Mouse (Mus musculus): Measurements from ENCODE around the gene Ptprt.

Ptprt gene

DNA sequence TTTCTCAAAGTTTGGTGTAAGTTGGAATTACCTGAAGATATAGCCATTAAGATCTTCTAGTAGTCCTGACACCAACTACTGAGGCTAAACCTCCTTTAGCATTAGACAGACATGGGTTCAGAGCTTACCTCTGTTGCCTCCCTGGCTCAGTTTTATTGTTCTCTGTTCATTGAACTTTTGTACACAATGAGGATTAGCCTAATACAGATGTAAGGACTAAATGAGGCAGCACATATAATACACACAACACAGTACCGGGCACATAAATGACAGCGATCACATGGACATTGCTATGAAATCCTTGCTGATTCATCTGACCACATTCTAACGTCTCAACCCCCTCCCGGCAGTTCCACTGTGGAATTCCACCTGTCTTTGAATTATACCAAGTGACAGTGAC lies 1003.9 kb downstream of the Ptprt start:
- DNase-seq = no peak

DNA sequence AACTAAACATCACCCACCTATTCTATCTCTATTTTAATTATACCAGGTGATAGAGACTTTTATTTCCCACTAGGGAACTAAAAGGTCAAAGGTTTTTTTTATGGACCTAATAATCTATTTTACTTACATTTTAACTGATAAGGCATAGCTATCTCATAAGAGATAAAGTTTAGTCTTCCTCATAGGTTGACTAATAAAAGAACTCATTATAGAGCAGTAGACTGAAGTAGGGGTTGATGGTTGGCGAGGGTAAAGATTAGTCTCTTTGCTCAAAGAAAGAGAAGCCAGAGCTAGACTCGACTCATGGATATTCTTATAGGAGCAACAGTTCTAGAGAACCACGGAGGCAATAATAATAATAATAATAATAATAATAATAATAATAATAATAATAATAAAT lies 1004.3 kb downstream of the Ptprt start:
- no peak for DNase-seq

DNA sequence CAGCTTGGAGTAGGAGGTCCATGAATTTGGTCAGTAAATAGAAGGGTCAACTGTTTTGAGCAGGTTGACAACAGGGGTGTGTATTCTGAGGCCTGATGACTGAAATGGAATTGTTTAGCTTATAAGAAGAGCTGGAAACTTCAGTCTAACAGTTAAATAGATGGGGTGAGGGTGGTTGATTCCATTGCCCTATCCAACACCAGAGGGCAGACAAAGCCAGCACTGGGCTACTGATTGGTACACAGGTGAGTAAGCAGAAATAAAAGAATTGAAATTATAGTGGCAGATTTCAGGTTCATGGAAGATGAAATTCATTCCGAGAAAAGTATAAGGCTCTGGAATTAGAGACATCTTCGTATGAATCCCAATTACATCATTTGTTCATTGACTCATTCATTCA lies 1020.1 kb downstream of the Ptprt start:
- no peak for DNase-seq

DNA sequence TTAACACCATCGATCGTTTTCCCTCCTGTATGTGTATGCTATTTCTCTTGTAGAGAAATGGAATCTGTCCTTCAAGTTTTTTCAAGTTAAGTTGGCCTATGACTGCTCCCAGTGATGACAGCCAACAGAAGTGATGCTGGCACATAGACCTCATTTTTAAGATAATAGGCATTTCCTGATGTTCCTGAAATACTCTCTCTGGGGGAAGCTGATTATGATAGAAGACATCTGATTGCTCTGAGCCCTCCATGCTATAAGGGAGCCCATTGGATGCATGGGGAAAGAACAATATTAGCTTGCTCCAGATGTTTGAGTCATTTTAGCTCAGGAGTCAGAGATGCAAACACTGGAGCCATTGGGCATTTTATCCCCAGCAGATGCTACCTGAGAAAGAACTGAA lies 1026.9 kb downstream of the Ptprt start:
- peak in 1 of 2 experiments; percentile 6 for DNase-seq

DNA sequence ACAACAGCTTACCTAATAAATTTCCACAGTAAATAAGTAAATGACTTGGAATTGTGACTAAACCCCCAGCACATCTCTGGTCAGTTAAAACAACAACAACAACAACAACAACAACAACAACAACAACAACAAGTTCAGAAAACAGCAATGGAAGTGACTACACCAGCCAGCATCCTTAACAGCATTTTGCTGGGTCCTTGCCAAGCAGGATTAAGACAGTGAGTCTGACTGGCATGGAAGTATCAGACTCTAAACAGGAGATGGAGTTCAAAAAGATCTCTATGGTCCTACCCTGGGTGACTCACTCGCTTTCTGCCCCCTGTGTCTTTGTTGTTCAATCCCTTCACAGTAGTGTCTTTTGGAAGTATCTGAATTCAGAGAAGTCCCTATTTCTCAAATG lies 1035.1 kb downstream of the Ptprt start:
- no peak for DNase-seq

DNA sequence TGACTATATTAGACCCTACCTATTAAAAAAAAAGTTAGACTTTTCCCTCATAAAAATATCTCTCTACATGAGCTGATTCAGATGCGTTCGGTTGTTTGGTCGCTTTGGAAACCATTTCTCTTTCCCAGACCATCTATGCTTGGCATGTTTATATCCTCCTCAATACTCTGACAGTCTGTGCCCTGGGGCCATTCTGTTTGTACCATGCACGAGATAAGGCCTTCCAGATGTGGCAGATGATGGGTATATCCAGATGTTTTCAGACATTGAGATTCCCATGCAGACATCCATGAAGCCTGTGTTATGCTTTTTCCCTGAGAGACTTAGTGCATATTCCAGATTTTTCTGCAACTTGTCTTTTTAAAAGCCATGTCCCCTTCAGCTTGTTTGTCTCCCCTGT lies 1052.5 kb downstream of the Ptprt start:
- DNase-seq = no peak

DNA sequence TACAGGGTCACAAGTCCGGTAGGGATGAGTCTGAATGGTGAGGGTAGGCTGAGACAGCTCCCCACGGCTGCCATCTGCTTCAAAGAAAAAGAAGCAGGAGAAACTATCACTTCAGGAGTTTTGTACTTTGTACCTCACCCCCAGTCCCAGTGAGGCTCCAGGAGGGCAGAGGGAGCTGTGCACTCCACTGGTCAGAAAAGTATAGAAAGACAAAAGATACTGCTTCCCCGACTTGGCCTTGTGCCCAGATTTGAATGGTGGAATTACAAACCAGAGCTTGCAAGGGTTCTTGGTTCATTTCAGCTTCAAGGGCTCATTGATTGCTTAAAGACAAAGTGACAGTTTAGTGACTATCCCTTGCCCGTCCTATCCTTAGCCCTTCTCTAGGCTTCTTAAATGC lies 1053.6 kb downstream of the Ptprt start:
- no peak for DNase-seq

DNA sequence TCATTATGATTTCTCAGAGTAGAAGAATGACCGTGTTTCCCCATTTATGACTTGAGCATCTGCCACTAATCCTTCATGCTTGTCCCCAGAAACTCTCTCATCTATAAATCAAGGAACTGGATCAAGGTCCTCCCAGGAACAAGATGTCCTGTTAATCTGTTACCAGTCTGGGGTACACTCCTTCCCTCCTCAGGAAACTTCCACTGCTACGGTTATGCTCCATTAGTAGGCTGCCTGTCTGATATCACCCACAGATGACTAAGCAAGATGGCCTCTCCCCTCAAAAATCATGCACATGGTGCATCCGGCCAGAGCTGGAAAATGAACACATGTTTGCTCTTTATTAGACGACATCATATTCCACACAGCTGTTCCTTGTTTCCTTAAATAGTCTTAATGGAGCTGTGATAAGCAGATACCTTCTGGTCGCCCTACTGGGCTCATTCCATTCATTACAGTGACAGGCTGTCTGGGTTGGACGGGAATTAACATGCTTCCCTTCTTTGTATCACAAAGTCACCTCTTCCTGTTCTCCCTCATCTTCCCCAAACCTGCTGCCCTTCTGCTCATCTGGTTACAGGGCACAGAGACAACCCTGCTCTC lies 1060.6 kb downstream of the Ptprt start:
- DNase-seq = peak in 1 of 2 experiments; percentile 4

DNA sequence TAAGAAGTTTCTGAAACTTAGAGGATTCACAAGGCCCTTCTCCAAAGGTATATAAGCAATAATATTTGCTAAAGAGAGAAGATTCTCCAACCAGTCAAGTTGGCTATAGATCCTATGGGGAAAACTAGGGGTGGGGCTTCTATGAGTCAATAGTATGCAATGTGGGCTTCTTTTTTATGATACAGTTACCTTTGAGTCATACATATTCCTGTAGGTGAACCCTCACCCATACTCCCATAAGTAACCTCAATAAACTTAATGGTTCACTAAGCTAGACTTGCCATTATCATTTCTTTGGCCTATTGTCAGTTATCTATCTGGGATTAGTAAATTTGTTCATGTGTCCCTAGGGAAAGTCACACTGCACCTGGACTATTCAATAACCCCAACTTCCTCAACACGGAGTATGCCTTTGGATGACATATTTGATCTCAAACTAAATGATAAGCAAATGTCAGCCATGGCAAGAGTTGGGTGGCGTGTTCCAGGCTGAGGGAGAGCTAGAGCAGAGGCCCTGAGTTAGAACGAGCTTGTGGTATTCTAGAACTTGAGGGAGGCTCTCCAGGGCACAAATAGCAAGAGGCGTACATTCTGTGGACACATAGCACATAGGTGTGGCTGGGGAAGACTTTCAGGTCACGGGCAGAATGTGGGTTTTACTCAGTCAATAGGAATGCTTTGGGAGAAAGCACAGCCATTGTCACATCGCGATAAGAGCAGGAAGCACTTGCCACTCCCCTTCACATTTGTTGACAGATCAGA lies 1067.4 kb downstream of the Ptprt start:
- DNase-seq = no peak

DNA sequence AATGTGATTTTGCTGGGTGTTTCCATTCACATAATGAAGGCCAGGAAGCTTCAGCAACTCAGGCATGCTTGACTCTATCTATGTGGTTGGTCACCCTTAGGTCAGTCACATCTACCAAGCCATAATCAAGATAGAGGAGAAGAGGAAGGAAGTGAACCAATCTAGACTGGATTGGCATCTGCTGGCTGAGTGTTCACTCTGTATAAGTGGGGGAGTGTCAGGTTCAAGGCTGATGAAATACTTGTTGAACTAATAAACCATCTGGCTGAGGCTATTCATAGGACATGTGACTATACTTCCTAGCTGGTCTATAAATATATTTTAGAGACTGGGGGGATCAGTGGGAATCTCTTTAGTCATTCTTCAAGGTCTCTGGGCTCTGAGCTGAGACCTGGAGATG lies 1086.5 kb downstream of the Ptprt start:
- DNase-seq = peak in 1 of 2 experiments; percentile 10

DNA sequence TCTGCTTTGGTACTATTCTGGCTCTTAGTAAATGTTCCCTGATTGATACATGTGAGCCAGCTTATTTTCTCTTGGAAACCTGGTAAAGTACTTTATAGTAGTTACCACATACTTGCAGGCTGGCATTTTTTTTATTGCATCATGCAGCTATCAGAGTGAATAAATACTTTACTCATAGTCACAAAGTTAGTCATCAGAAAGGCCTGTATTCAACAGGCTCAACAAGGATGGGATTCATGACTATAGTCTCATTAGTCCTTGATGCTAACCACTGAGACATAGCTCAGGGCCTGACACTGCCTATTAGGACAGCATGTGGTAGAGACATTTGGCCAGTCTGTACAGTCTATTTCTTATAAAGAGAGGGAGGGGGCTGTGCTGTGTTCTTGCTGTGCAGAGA lies 1088.7 kb downstream of the Ptprt start:
- no peak for DNase-seq

DNA sequence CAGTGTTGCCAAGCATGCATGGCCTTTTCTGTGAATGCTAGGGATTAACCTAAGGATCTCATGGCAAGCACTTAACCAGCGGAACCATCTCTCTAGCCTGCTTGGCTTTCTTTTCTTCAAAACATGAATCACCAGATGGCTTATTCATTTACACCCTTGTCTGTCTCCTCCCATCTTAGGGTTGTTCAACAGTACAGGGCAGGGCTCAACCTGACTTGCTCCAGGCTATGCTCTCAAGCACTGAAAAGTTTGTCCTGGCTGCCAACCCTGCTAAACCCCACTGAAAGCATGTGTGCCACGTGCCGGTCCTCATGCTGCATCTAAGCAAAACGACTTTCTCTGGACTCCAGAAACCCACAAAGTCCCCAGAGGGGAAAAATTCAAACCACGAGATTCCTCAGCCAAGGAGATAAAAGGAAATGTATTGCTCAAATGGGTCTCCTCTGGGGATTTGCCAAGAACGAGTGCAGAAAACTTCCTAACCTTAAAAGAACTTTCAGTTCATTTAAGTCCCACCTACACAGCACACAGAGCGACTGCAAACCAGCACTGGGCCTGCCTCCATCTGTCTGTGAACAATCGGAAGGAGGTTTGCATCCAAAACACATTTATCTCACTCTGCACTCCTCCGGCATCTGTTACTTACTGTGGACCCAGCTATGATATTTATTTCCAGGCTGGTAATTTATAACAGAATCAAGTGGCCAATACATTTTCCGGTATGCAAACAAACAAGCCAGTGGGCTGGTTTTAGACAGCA lies 1090.5 kb downstream of the Ptprt start:
- peak; percentile 11 to 45 for DNase-seq

DNA sequence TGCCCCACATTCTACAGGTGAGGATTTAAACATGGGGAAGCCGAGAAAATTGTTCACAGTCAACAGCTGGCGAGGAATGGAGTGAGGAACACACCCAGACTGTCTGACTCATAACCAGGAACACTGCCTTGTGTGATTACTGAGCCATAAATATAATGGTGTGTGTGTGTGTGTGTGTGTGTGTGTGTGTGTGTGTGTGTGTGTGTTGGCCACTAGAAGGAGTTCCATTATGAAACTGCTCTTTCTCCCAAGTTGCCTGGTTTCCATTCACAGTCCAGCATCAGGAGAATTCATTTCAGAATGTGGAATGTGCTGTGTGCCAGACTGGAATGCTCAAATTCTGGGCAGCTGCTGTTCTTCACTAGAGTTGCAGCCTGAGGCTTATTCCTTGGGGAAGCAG lies 1099.4 kb downstream of the Ptprt start:
- DNase-seq = no peak

DNA sequence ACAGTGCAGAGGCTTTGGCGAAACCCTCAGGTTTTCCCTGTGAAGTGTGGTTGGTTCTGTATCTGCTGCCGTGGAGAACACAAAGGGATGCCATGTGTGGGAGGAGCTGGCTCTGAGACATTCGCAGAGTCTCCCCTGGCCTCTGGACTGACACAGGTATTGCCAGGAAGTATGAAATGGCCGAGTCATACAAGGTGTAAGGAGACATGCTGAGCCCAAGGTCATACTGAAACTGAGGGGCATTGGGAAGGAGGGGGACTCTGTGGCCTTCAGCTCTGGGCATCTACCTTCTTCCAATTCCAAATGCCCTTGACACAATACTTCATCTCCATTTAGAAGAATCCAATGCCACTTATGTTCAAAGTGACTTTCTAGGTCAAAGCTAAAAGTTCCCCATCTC lies 1103.1 kb downstream of the Ptprt start:
- DNase-seq = no peak

DNA sequence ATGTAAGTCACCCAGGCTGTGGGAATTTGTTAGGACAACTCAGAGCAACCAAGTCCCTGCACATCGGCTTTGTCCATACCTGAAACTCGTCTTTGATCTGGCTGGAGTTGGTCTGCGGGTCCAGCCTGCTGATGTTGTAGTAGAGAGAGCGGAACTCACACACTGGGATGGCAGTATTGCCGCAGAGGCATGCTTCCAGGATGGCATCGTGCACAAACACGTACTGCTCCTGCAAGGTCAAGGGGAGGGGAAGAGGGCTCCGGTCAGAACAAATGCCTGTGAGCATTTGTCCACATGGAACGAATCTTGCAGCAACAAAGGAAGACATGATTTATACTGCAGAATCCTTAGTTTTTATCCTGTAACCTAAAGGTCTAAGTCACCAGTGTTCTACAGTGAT lies 1107.3 kb downstream of the Ptprt start:
- no peak for DNase-seq

DNA sequence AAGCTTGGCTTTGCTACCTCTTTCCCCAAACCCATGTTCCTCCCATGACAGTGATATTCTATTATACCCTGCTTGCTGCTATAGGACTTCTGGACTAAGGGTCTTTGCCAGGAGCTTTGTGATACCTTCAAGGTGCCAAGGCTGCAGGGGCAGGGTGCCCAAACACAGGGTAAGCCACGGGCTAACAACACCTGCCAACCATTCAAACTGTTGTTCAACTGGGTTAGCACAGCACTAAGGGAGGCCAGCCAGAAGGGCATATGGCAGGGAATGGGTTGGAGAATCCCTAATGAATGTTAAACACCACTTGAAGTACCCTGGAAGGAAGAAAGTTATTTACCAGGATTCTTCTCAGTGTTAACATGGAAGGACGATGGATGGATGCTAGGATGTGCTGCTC lies 1108.9 kb downstream of the Ptprt start:
- no peak for DNase-seq

DNA sequence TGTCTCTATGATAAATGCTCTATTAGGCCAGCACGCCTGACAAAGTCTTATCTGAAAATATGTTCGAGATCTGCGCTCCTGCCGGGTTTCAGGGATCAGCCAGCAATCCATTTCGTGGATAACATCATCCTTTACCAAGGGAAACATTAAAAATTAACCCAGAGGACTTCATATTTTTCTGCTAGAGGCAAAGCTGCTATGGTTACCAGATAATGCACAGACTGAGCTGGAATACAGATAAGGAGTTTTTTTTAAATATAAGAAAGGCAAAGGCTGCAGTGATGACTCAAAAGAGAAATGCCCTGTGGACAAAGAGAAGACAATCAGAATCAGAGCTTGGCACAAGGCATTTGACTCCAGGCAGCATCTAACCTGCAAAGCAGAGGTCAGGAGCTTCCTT lies 1111.4 kb downstream of the Ptprt start:
- DNase-seq = no peak

DNA sequence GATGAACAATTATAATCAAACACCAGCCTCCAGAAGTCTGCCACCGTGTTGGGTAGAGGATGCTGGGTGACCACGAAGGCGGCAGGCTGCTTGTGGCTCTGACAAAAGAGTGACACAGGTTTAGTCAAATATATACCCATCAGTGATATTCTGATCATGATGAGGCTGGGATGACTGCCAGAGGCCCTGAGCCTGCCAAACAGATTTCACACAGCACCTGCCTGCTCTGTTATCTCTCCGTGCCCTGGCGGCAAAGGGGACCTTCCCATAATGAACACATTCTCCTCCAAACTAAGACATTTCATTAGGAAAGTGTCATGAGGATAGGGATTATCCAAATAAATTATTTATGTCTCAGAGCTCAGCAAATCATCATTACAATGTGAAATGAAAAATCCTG lies 1113.6 kb downstream of the Ptprt start:
- DNase-seq = no peak

DNA sequence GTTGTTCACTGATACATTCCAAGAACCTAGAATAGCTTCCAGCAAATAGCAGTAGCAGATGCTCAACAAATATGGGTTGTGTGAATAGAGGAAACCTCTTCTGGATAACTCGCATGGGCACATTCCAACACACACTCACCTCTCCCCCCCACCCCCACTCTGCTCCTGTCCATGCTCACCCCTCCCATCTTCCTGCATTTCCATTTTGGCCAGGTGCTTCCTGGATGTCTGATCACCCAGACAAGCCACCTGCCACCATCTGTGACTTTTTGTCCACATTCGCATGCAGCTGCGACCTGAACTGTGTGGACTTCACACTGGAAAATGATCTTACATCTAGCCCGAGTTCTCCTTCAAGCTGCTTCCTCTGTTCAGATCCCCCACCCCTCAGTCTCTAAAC lies 1115.5 kb downstream of the Ptprt start:
- DNase-seq = no peak

DNA sequence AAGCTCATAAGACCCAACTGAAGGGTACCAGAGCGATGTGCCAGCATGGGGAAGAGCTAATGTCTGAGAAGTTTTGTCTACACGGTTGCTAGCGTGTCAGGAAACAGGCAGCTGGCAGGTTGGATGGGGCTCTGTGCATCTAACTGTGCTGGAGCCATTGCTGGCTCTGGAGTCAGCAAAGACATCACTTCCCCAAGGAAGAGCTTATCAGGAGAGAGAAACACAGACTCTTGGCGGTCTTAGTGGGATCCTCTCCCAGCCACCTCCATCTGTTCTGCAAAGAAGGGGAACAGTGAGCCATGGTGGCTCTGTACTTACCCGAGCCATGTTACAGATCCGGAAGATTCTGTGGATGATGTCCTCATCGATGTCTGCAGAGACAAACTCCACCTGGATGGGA lies 1126.8 kb downstream of the Ptprt start:
- no peak for DNase-seq

DNA sequence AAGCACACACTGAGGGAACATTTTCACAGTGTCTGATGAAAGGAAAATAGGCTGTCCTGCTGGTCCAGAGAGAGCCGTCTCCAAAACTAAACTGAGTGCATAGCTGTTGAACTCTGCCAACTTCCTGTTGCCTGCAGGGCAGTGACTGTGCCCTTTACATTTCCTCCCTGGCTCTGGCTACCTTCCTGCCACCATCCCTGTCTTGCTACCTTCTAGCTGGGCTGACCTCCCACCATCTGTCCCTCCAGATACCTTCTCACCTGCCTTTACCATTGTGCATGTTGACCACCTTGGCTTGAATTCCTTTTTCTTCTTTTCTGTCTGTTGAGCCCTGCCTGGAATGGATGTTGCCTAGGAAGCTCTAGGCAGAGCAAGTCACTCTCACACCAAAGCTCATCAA lies 1133.8 kb downstream of the Ptprt start:
- no peak for DNase-seq

DNA sequence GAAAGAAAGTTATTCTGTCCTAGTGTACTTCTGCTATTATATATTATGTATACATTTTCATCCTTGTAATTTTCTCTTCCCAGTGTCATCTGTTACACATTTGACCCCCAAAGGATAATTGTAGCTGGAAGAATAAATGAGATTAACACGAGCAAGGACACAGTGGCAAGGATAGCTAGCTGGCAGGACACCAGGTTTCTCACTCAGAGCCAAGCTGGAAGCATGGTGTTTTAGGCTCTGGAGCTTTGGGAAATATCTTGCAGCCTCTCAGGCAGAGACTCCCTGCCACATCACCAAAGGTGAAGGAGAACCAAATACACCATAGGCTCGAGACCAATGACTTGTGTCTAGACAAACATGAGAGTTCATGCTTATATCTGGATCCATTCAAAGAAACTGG lies 1141.3 kb downstream of the Ptprt start:
- DNase-seq = no peak

DNA sequence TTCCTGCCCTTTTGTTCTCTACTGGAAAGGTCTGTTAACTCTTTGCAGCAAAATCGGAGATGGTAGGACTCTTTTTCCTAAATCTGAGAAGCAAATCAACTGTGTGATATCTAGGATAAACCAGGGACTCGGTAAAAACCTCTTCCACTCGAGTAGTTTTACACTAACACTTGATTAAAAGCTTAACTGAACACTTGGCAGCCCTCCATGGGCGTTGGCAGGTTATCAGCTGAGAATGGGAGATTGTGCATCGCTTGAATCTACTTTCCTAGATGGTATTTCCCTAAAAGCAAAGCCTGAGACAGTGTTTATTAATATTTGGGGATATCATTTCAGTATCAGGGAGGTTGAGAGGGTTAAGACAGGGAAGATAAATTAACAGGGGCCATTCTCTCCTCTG lies 1144.0 kb downstream of the Ptprt start:
- peak; percentile 24 to 31 for DNase-seq

DNA sequence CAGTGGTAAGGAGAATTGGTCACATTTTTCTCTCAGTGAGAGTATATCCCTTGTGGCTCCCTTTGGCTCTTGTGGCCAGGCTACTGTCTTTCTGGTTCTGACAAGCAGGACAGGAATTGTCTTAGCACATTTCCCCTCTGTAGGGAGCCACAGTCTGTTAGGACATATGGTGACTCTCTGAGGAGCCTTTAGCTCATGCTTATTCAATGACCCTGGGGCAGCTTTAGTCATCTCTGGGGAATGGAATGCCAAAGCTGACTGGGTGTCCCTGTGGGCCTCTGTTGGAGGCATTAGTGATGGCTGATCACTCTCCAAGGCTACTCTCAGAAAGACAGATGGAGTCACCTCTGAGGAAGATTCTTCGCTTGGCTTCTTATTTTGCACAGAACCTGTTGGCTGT lies 1147.7 kb downstream of the Ptprt start:
- no peak for DNase-seq

All from lung, adult 18-20 months (tissue).